Mouse (Mus musculus) limb, embryonic 15.5 days (tissue): ENCODE measurements at regions not wholly inside any gene's neighbourhood (a gene's known extent, or its start where the extent isn't known, plus 50 kb on each side); places are given as distances from the start of the nearest gene placed in this dataset.

ENCODE experiments used
- ATAC-seq: fragments of 200-750 bp; cut with Nextera tagmentation; 2 replicates; pipeline ENCODE4 v1.8.0; 2017; ENCODE audit warnings: low read depth, moderate TSS enrichment; ENCODE audit not compliant: insufficient number of reproducible peaks, low FRiP score, low TSS enrichment
- H3K27ac ChIP-seq: fragments of 300-500 bp; sonication (generic); 2 replicates; pipeline ENCODE4 v1.5.1; 2015; ENCODE audit warnings: moderate library complexity, mild to moderate bottlenecking, inconsistent platforms
- H3K27me3 ChIP-seq: fragments of 300-500 bp; sonication (generic); 2 replicates; pipeline ENCODE4 v1.6.1; 2015; ENCODE audit warnings: inconsistent platforms
- H3K36me3 ChIP-seq: fragments of 300-500 bp; sonication (generic); 2 replicates; pipeline ENCODE4 v1.6.1; 2015; ENCODE audit warnings: inconsistent platforms
- H3K4me1 ChIP-seq: fragments of 300-500 bp; sonication (generic); 2 replicates; pipeline ENCODE4 v1.6.1; 2015; ENCODE audit warnings: inconsistent platforms
- H3K4me2 ChIP-seq: fragments of 300-500 bp; sonication (generic); 2 replicates; pipeline ENCODE4 v1.6.1; 2015; ENCODE audit warnings: mild to moderate bottlenecking, inconsistent platforms
- H3K4me3 ChIP-seq: fragments of 300-500 bp; sonication (generic); 2 replicates; pipeline ENCODE4 v1.5.1; 2015; ENCODE audit warnings: mild to moderate bottlenecking, inconsistent platforms
- H3K9ac ChIP-seq: fragments of 300-500 bp; sonication (generic); 2 replicates; pipeline ENCODE4 v1.6.1; 2015; ENCODE audit warnings: inconsistent platforms
- H3K9me3 ChIP-seq: fragments of 300-500 bp; sonication (generic); 2 replicates; pipeline ENCODE4 v1.6.1; 2016; ENCODE audit warnings: inconsistent platforms
- WGBS: fragments of 180-500 bp; shearing (Covaris S2); methylation state at CpG from one replicate; pipeline ENCODE4 v1.1.7; 2015; 5-methylcytosine and 5-hydroxymethylcytosine counted together

DNA sequence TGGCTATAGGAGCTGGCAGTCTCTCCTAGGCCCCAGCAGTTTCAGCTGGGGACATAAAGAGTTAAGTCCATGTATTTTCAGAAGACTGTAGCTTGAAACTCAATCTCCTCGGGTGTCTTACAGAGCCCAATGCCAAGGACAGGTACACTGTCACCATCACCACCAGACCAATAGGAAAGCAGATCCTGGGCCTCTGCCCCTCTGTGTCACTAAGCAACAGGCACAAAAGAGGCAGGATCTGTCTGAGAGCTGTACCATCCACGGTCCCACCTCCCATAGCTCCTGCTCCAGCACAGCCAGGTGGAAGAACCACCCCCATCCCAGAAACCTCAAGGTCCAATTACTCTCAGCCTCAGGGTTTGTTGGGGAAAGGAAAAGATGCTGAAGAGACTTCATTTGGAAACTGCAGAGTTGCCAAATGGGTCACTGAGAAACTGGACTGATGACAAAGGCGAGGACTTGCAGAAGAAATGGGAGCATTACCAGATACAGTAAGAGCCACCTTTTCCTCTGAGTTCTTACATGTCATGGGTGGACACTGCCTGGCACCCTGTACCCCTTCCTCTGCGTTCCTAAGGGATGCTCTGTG is 115.7 kb downstream of the Rassf10 start:
- Histone ChIP-seq H3K4me1 (no peaks in the 10 kb centered on the region), H3K4me3 (no peak overlapping the region), H3K36me3 (no peaks in the 10 kb centered on the region), H3K27ac (no peak overlapping the region), H3K9me3 (no peaks in the 10 kb centered on the region), H3K27me3 (no peaks in the 10 kb centered on the region), H3K4me2 (no peak overlapping the region), H3K9ac (no peak overlapping the region)
- ATAC-seq, result no peak
- WGBS, result 61% methylated on average over 4 of the region's 4 CpGs

- no peaks in the 10 kb centered on the region for H3K27me3 ChIP-seq
- no peak for ATAC-seq
- H3K27ac ChIP-seq, result no peak overlapping the region
- H3K4me1 ChIP-seq, result no peaks in the 10 kb centered on the region
- no peaks in the 10 kb centered on the region for H3K36me3 ChIP-seq
- H3K4me2 ChIP-seq, result no peak overlapping the region
- H3K9me3 ChIP-seq, result no peaks in the 10 kb centered on the region
- no peak overlapping the region for H3K4me3 ChIP-seq
- 83% methylated on average over 1 of the region's 1 CpGs for WGBS
- H3K9ac ChIP-seq, result no peak overlapping the region
Observed at GRCm38 (mm10) chr7:113071418-113071817, 117.7 kb downstream of the Rassf10 start.

DNA sequence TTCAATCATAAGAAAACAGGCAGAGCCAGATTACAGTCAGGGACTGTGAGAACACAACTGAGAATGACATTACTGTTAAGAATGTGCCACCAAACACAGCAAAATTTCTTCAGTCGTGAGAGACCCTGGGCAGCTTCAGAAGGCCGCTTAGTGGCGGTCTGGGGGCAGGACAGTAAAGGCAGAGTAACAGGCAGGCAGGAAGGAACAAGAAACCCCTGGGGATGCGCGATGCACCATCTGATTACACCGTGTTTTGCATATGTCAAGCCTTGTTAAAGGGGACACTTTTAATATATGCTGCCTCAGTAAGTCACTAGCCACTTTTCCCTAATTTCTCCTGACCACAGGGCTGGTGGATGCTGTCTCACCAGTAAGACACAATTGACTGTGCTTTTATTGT is 120.0 kb downstream of the Rassf10 start:
- Histone ChIP-seq H3K4me3 (no peak overlapping the region), H3K9ac (no peak overlapping the region), H3K4me1 (no peaks in the 10 kb centered on the region), H3K27me3 (no peaks in the 10 kb centered on the region), H3K9me3 (no peaks in the 10 kb centered on the region), H3K4me2 (no peak overlapping the region), H3K27ac (no peak overlapping the region), H3K36me3 (no peaks in the 10 kb centered on the region)
- 37% methylated on average over 6 of the region's 6 CpGs for WGBS
- ATAC-seq, result no peak

DNA sequence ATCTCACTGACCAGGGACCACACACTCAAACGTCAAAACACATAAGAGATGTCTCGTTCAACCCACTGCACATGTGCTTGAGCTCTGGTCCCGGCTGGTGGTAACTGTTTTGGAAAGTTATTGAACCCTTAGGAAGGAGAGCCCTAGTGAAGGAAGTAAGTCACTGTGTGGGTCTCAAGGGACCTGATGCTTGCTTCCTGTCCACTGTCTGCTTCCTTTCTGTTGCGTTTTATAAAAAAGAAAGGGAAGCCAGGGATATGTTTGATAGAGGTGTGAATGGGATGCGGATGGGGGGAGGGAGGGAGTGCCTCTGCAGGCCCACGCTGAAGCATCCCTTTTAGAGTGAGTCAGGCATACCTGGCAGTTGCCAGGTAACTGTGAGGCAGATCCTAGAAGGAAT is 121.6 kb downstream of the Rassf10 start:
- WGBS, result 70% methylated on average over 6 of the region's 6 CpGs
- no peak overlapping the region for H3K4me2 ChIP-seq
- no peaks in the 10 kb centered on the region for H3K27me3 ChIP-seq
- no peak for ATAC-seq
- H3K9me3 ChIP-seq, result no peaks in the 10 kb centered on the region
- H3K4me3 ChIP-seq, result no peak overlapping the region
- no peak overlapping the region for H3K27ac ChIP-seq
- H3K9ac ChIP-seq, result no peak overlapping the region
- H3K4me1 ChIP-seq, result no peaks in the 10 kb centered on the region
- no peaks in the 10 kb centered on the region for H3K36me3 ChIP-seq

- Histone ChIP-seq H3K9ac (no peak overlapping the region), H3K36me3 (no peaks in the 10 kb centered on the region), H3K4me3 (no peak overlapping the region), H3K27me3 (no peaks in the 10 kb centered on the region), H3K9me3 (no peaks in the 10 kb centered on the region), H3K4me2 (no peak overlapping the region), H3K27ac (no peak overlapping the region), H3K4me1 (no peaks in the 10 kb centered on the region)
- ATAC-seq, result no peak
- WGBS, result 92% methylated on average over 7 of the region's 7 CpGs
Observed at GRCm38 (mm10) chr7:113076243-113076642, 122.5 kb downstream of the Rassf10 start.

GRCm38 (mm10) chr7:113081120-113081519 is 126.1 kb upstream of the Arntl start:
- H3K36me3 ChIP-seq, result no peaks in the 10 kb centered on the region
- H3K27me3 ChIP-seq, result no peaks in the 10 kb centered on the region
- ATAC-seq, result no peak
- no peak overlapping the region for H3K4me2 ChIP-seq
- H3K27ac ChIP-seq, result no peak overlapping the region
- 71% methylated on average over 5 of the region's 5 CpGs for WGBS
- no peaks in the 10 kb centered on the region for H3K9me3 ChIP-seq
- H3K4me1 ChIP-seq, result no peaks in the 10 kb centered on the region
- no peak overlapping the region for H3K4me3 ChIP-seq
- H3K9ac ChIP-seq, result no peak overlapping the region

DNA sequence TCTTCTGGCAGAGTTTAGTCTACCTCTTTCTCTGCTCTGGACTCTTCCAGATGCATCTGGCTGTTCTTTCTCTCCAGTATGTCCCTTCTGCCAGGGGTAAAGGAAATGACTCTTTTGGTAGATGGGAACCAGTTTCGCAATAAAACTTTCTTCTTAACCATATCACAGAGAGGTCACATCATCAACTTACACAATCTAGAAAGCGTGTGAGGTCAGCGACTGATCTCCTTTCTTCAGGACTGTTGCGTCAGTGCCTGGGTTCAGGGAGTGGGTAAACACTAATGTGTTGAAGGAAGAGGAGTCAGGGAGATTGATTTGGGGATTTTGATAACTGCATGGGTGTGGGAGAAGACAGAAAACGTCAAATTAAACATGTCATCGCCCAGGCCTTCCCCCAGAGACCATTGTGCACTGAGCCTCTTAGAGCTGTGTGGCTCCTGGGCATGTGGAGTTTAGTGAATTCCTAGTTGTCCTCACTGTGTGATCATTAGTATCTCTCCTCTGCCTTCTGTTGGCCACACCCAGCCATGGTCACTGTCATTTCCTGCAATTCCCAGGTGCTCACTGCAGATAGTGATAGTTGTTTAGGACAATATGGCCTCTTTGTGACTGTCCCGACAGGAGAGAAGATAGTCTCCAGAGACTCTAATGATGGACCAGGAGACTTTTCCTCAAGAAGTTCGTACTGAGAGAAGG is 122.2 kb upstream of the Arntl start:
- Histone ChIP-seq H3K27me3 (no peaks in the 10 kb centered on the region), H3K9me3 (no peaks in the 10 kb centered on the region), H3K9ac (no peak overlapping the region), H3K27ac (no peak overlapping the region), H3K4me2 (no peak overlapping the region), H3K36me3 (no peaks in the 10 kb centered on the region), H3K4me3 (no peak overlapping the region), H3K4me1 (no peaks in the 10 kb centered on the region)
- WGBS, result 71% methylated on average over 8 of the region's 8 CpGs
- ATAC-seq, result no peak

- Histone ChIP-seq H3K4me3 (no peak overlapping the region), H3K9ac (no peak overlapping the region), H3K27ac (no peak overlapping the region), H3K4me1 (no peaks in the 10 kb centered on the region), H3K36me3 (no peaks in the 10 kb centered on the region), H3K4me2 (no peak overlapping the region), H3K27me3 (no peaks in the 10 kb centered on the region), H3K9me3 (no peaks in the 10 kb centered on the region)
- no peak for ATAC-seq
- WGBS, result 52% methylated on average over 1 of the region's 1 CpGs
Observed at GRCm38 (mm10) chr7:113086158-113086557, 121.1 kb upstream of the Arntl start.

DNA sequence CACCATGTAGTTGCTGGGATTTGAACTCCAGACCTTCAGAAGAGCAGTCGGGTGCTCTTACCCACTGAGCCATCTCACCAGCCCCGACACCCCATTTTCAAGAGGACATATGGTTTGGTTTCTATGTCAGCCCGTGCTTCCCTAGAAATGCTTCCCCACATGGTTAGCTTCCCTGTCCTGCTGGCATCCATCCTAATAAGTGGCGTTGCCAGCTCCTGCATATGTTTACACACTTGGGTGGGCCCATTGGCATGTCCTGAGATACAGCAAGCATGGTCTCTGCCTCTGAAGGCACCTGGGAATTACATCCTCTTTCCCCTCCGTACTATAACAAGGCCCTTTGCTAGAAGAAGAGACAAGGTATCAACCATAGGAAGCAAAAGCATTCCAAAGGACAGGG is 119.6 kb upstream of the Arntl start:
- no peaks in the 10 kb centered on the region for H3K4me1 ChIP-seq
- H3K36me3 ChIP-seq, result no peaks in the 10 kb centered on the region
- H3K4me2 ChIP-seq, result no peak overlapping the region
- H3K27ac ChIP-seq, result no peak overlapping the region
- ATAC-seq, result no peak
- no peaks in the 10 kb centered on the region for H3K27me3 ChIP-seq
- no peak overlapping the region for H3K4me3 ChIP-seq
- no peaks in the 10 kb centered on the region for H3K9me3 ChIP-seq
- H3K9ac ChIP-seq, result no peak overlapping the region
- WGBS, result 88% methylated on average over 5 of the region's 5 CpGs

GRCm38 (mm10) chr7:113089044-113089443 is 118.2 kb upstream of the Arntl start:
- H3K9me3 ChIP-seq, result no peaks in the 10 kb centered on the region
- H3K4me1 ChIP-seq, result no peaks in the 10 kb centered on the region
- no peak overlapping the region for H3K27ac ChIP-seq
- no peak overlapping the region for H3K4me3 ChIP-seq
- ATAC-seq, result no peak
- no peak overlapping the region for H3K4me2 ChIP-seq
- WGBS, result 68% methylated on average over 4 of the region's 4 CpGs
- H3K9ac ChIP-seq, result no peak overlapping the region
- H3K36me3 ChIP-seq, result no peaks in the 10 kb centered on the region
- no peaks in the 10 kb centered on the region for H3K27me3 ChIP-seq

DNA sequence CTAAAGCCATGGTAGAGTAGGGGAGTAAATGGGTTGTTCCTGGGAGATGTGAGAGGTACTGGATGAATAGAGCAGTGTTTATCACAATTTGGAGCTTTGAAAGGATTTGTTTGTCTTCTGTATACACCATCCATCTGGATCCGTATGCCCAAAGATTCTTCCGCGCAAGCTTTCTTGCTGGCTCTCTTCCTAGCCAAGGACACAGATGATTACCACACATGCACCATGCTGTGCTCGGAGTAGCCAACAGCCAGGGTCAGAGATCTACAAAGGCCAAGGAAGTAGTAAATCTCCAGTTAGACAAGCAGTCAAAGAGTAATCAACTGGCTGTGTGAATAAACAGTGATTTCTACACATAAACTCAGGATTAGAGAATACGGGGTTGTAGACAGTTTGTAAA is 113.3 kb upstream of the Arntl start:
- no peaks in the 10 kb centered on the region for H3K4me1 ChIP-seq
- H3K36me3 ChIP-seq, result no peaks in the 10 kb centered on the region
- H3K27ac ChIP-seq, result no peak overlapping the region
- no peaks in the 10 kb centered on the region for H3K9me3 ChIP-seq
- no peak for ATAC-seq
- 39% methylated on average over 5 of the region's 5 CpGs for WGBS
- H3K4me3 ChIP-seq, result no peak overlapping the region
- no peaks in the 10 kb centered on the region for H3K27me3 ChIP-seq
- H3K9ac ChIP-seq, result no peak overlapping the region
- no peak overlapping the region for H3K4me2 ChIP-seq

DNA sequence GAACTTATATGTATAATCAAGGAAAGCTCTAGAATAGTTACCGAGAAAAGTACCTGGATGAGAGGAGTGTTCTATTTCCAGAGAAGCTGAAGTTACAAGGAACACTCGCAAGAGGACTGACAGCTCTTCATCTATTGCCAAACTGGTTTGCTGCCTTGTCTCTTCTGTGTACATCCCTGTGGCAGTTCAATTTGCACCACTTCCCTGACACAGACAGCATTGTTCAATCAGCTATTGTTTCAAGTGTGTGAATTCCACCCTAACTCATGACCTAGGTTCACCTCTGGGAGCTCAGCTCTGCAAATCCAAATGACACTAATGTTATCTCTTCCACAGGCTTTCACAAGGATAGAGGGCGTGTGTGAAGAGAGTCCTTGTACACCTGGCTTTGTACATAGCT is 112.2 kb upstream of the Arntl start:
- no peak for ATAC-seq

DNA sequence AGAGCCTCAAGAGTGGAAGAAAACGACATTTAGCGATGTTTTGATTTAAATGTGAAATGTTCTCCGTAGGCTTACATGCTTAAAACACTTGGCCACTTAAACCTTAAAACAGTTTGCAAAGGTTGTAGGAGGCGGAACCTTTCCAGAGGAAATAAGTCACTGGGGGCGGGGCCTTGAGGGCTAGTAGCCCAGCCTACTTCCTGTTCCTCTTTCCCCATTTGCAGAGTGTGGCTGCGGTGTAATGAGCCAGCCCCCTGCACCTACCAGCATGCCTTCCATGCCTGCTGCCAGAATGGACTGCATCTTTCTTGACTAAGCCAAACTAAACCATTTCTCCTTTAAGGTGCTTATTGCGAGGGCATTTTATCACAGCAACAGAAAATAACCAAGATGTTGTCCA is 103.0 kb upstream of the Arntl start:
- 89% methylated on average over 7 of the region's 7 CpGs for WGBS
- H3K36me3 ChIP-seq, result no peaks in the 10 kb centered on the region
- no peaks in the 10 kb centered on the region for H3K27me3 ChIP-seq
- H3K4me2 ChIP-seq, result no peak overlapping the region
- H3K4me3 ChIP-seq, result no peak overlapping the region
- ATAC-seq, result no peak
- no peaks in the 10 kb centered on the region for H3K9me3 ChIP-seq
- H3K4me1 ChIP-seq, result no peaks in the 10 kb centered on the region; the same call in 1 of the 2 replicates
- no peak overlapping the region for H3K27ac ChIP-seq
- no peak overlapping the region for H3K9ac ChIP-seq

More for the DNA sequence above, 112.2 kb upstream of the Arntl start:
- Histone ChIP-seq H3K9me3 (no peaks in the 10 kb centered on the region), H3K4me2 (no peak overlapping the region), H3K27me3 (no peaks in the 10 kb centered on the region), H3K4me1 (no peaks in the 10 kb centered on the region; the same call in 1 of the 2 replicates), H3K27ac (no peak overlapping the region), H3K4me3 (no peak overlapping the region), H3K9ac (no peak overlapping the region), H3K36me3 (no peaks in the 10 kb centered on the region)
- WGBS, result 72% methylated on average over 3 of the region's 3 CpGs
